Mouse (Mus musculus): ENCODE results near the gene Angptl2. TPM values are rescaled to one million over a fixed set of nuclear protein-coding genes. Genes with fewer than 3 reads are reported as not detected.

Gene Angptl2
- total and polyA plus RNA-seq, 2 experiments from 2014 or later: 11.5 to 22.0 TPM

GRCm38 (mm10) chr2:33290491-33290890 lies 74.6 kb downstream of the Angptl2 start:
- WGBS: 67% methylated on average over 8 of the region's 8 CpGs
- no peak for ATAC-seq
- no peak overlapping the region for H3K9ac ChIP-seq (replicated peaks; ENCODE audit: low read length)
- TF ChIP-seq CTCF (IDR thresholded peaks at IDR 0.05; ENCODE audit: low read depth): no peak
- DNase-seq (ENCODE audit: low spot score): no peak
- 0 out of 2 replicates have a peak, but pooled peaks cover 2% of the 10 kb centered on the region for H3K9me3 ChIP-seq (ENCODE audit: low read length)
- no peaks in the 10 kb centered on the region for H3K4me1 ChIP-seq (ENCODE audit: insufficient read depth, low read length)
- H3K36me3 ChIP-seq (ENCODE audit: insufficient read depth, low read length): peaks cover 4% of the 10 kb centered on the region; the same call in 1 of the 2 replicates
- H3K4me2 ChIP-seq (ENCODE audit: low read depth, low read length): no peak overlapping the region
- H3K27me3 ChIP-seq (ENCODE audit: insufficient read depth, low read length): no peaks in the 10 kb centered on the region
- H3K27ac ChIP-seq: no peak overlapping the region
- H3K4me3 ChIP-seq (ENCODE audit: low read length): no peak overlapping the region

GRCm38 (mm10) chr2:33292057-33292456 lies 76.2 kb downstream of the Angptl2 start:
- WGBS: 83% methylated on average over 2 of the region's 2 CpGs
- H3K4me2 ChIP-seq (ENCODE audit: low read depth, low read length): no peak overlapping the region
- no peak for TF ChIP-seq CTCF (IDR thresholded peaks at IDR 0.05; ENCODE audit: low read depth)
- ATAC-seq (no peak), DNase-seq (ENCODE audit: low spot score) (no peak)
- H3K4me3 ChIP-seq (ENCODE audit: low read length): no peak overlapping the region
- no peaks in the 10 kb centered on the region for H3K27me3 ChIP-seq (ENCODE audit: insufficient read depth, low read length)
- no peaks in the 10 kb centered on the region for H3K4me1 ChIP-seq (ENCODE audit: insufficient read depth, low read length)
- no peak overlapping the region for H3K27ac ChIP-seq
- H3K36me3 ChIP-seq (ENCODE audit: insufficient read depth, low read length): peaks cover 4% of the 10 kb centered on the region; the same call in 1 of the 2 replicates
- 0 out of 2 replicates have a peak, but pooled peaks cover 2% of the 10 kb centered on the region for H3K9me3 ChIP-seq (ENCODE audit: low read length)
- no peak overlapping the region for H3K9ac ChIP-seq (replicated peaks; ENCODE audit: low read length)

GRCm38 (mm10) chr2:33295115-33295514 lies 79.2 kb downstream of the Angptl2 start:
- Histone ChIP-seq H3K36me3 (ENCODE audit: insufficient read depth, low read length) (peaks cover 4% of the 10 kb centered on the region; the same call in 1 of the 2 replicates), H3K4me2 (ENCODE audit: low read depth, low read length) (no peak overlapping the region), H3K9me3 (ENCODE audit: low read length) (no peaks in the 10 kb centered on the region), H3K9ac (replicated peaks; ENCODE audit: low read length) (no peak overlapping the region), H3K27ac (no peak overlapping the region), H3K4me3 (ENCODE audit: low read length) (no peak overlapping the region), H3K4me1 (ENCODE audit: insufficient read depth, low read length) (no peaks in the 10 kb centered on the region), H3K27me3 (ENCODE audit: insufficient read depth, low read length) (no peaks in the 10 kb centered on the region)
- ATAC-seq (no peak), DNase-seq (ENCODE audit: low spot score) (no peak)
- no peak for TF ChIP-seq CTCF (IDR thresholded peaks at IDR 0.05; ENCODE audit: low read depth)
- 91% methylated on average over 5 of the region's 5 CpGs for WGBS

Other genes starting within 250 kb of the Angptl2 start
- 38.2 and 41.2 TPM in 2 replicates for gene Slc2a8, start 234.0 kb upstream of the Angptl2 start, total RNA-seq (2014; rRNA removed)
- 32.6 and 33.4 TPM in 2 replicates for gene Slc2a8, start 234.0 kb upstream of the Angptl2 start, polyA plus RNA-seq (2015; fragmentation: Nextera tagmentation; extraction: Ambion mirVana)
- gene Garnl3, start 84.4 kb upstream of the Angptl2 start, total RNA-seq (2014; rRNA removed): 96.9 and 105 TPM in 2 replicates
- gene Garnl3, start 84.4 kb upstream of the Angptl2 start, polyA plus RNA-seq (2015; fragmentation: Nextera tagmentation; extraction: Ambion mirVana): 56.1 and 57.0 TPM in 2 replicates
- 69.9 and 75.5 TPM in 2 replicates for gene Ralgps1, start 155.4 kb downstream of the Angptl2 start, total RNA-seq (2014; rRNA removed)
- gene Ralgps1, start 155.4 kb downstream of the Angptl2 start, polyA plus RNA-seq (2015; fragmentation: Nextera tagmentation; extraction: Ambion mirVana): 18.8 and 20.7 TPM in 2 replicates
- 20.6 and 32.9 TPM in 2 replicates for gene Zbtb34, start 215.3 kb downstream of the Angptl2 start, total RNA-seq (2014; rRNA removed)
- gene Zbtb34, start 215.3 kb downstream of the Angptl2 start, polyA plus RNA-seq (2015; fragmentation: Nextera tagmentation; extraction: Ambion mirVana): 2.8 and 3.1 TPM in 2 replicates